Mouse (Mus musculus): Measurements from ENCODE around the gene Slc30a5. TPM values are rescaled to one million over a fixed set of nuclear protein-coding genes. Genes with fewer than 3 reads are reported as not detected.

Gene Slc30a5
- total RNA-seq, 2 experiments from 2014 or later = 9.4 to 10.7 TPM

DNA sequence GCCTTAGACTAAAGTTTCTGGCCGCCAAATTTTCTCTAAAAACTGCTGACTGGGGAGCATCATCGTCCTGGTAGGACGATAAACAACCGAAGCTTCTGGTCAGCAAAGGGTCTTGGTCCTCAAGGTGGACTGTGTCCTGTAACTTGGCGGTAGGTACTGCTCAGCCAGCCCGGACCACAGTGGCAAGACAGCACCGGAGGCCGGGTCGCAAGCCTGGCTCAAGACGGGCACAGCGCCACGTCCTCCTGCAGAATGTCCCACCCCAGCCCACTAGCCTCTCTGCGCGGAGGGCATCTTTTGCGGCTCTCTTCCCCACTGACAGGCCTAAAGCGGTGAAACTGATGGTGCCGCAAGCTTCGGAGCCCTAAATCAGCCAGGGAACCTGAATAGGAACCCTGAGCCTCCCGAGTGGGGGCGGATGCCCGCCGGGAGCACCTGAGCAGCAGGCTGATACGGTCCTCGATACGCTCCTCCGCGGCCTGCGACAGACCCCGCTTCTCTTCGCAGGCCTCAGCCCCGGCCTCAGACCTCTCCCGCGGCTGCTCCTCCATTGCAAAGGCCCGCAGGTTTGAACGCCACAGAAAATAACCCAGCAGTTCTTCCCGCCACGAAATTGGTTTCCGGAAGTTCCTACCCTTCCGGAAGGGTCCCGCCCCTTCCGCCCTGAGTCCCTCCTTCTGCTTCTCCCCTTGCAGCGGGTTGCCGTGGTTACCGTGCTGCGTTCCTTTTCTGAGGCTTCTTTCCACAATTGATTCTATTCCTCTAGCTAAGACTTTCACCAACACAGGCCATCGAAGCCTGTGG is 57.8 kb downstream of the Slc30a5 start, which contains the start of gene Cenph:
Cenph (minus strand) TSS at position 648 of the 804 bp plus-strand sequence.
- DNase-seq (ENCODE audit: low spot score) = peak; percentile 80

DNA sequence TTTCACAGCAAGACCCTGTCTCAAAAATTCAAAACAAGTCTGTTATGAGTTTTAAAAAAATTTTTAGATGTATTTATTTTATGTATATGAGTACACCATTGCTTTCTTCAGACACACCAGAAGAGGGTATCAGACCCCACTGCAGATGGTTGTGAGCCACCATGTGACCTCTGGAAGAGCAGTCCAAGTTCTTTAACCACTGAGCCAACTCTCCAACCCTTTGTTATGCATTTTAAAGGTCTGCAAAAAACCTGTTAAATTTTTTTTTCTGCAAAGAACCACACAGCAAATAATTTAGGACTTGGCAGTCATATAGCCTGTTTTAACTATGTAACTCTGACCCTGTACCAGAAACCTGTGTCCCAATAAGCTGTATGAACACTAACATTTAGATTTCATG is 58.5 kb downstream of the Slc30a5 start:
- no peak for DNase-seq (ENCODE audit: low spot score)

DNA sequence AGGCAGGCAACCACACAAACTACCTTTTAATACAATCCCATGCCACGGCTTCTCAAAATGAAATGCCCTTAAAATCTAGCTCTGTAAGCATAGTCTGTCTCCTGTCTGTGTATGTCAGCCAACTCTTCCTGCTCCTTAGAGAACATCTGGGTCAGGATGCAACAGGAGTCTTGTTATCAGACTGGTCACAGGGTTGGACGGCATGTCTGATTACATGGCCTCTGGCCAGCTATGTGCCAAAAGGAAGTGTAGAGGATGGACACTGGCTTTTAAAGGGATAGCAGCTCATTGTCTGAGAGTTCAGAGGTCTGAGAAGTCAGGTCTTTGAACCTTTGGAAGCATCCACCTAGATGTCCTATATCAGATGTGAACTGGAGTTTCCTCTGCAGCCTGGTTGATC is 77.9 kb downstream of the Slc30a5 start:
- DNase-seq (ENCODE audit: low spot score) = no peak

DNA sequence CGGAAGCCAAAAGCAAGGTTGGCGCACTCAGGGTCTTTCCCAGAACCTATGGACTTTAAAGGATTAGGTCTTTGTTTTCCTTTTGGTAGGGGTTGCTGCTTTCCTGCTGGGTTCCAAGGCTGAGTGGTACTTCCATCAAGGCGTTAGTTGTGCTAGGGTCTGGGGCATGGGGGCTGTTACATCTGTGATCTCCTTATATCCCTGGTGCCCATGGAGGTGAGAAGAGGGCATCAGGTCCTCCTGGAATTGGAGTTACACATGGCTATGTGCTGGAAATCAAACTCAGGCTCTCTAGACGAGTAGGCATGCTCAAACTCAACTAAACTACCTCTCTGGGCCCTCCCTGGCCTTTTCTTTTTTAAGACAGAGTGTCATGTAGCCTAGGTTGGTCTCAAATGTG is 79.0 kb downstream of the Slc30a5 start:
- no peak for DNase-seq (ENCODE audit: low spot score)

DNA sequence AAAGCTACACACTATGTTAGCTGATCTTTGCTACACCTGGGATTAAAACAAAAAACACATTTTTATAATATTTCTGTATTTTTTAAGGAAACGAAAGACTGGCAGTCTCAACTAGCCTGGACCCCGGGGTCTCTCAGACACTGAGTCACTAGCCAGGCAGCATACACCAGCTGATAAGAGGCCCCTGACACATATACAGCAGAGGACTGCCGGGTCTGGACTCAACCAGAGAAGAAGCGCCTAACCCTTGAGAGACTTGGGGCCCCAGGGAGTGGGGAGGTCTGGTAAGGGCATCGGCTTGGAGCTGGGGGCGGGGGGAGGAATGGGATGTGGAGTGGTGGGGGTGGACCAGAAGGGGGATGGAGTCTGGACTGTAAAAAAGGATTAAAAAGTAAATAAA is 80.2 kb downstream of the Slc30a5 start:
- no peak for DNase-seq (ENCODE audit: low spot score)

Other genes starting within 250 kb of the Slc30a5 start
- under 1 TPM; 0.33 to 0.41 TPM for gene Marveld2, start 216.5 kb downstream of the Slc30a5 start, total RNA-seq (2021)
- gene Ak6, start 182.4 kb downstream of the Slc30a5 start, total RNA-seq (2021) = 10 to 100 TPM; 72.1 to 74.4 TPM
- 10 to 100 TPM; 11.4 to 13.9 TPM for gene Rad17, start 182.4 kb downstream of the Slc30a5 start, total RNA-seq (2021)
- 1 to 10 TPM; 7.1 to 7.2 TPM for gene Taf9, start 181.8 kb downstream of the Slc30a5 start, total RNA-seq (2021)
- gene Ccdc125, start 163.7 kb downstream of the Slc30a5 start, total RNA-seq (2021) = under 1 TPM in 1 of 2 experiments, not detected in 1; 0.27 TPM
- gene Cdk7, start 102.5 kb downstream of the Slc30a5 start, total RNA-seq (2021) = 10 to 100 TPM; 12.1 to 13.9 TPM
- gene Mrps36, start 88.8 kb downstream of the Slc30a5 start, total RNA-seq (2021) = 100 to 1,000 TPM; 133 to 143 TPM
- gene Cenph, start 57.5 kb downstream of the Slc30a5 start, total RNA-seq (2021) = not detected
- not detected for gene Ccnb1, start 46.9 kb downstream of the Slc30a5 start, total RNA-seq (2021)